Mouse (Mus musculus) CD4-positive helper T cell, adult 2 months (primary cell): ENCODE results near the gene Tmem259.
A peak's percentile ranks its signal among the peaks of the same experiment; 100 is the strongest.

Experiments
- DNase-seq: peaks from one replicate; pipeline ENCODE4 v3.0.0-alpha.2; 2012; ENCODE audit warnings: low read depth, missing footprints, low spot score

Gene Tmem259

GRCm38 (mm10) chr10:79984195-79984816, at the start of gene Tmem259:
Gene Tmem259, minus strand, starts transcription at chr10:79984330.
- DNase-seq, result peak; percentile 95

- peak; percentile 78 for DNase-seq
Measured at GRCm38 (mm10) chr10:80032799-80033480, 48.8 kb upstream of the Tmem259 start.

GRCm38 (mm10) chr10:80030736-80031135, 46.6 kb upstream of the Tmem259 start:
- DNase-seq, result no peak

- DNase-seq, result peak; percentile 26
Measured at GRCm38 (mm10) chr10:80030191-80030590, 46.1 kb upstream of the Tmem259 start.

- DNase-seq, result no peak
Measured at GRCm38 (mm10) chr10:80028521-80028846, 44.4 kb upstream of the Tmem259 start.

GRCm38 (mm10) chr10:80027681-80028520, 43.8 kb upstream of the Tmem259 start:
- DNase-seq, result no peak

GRCm38 (mm10) chr10:80025889-80026288, 41.8 kb upstream of the Tmem259 start:
- peak; percentile 67 for DNase-seq

GRCm38 (mm10) chr10:80025463-80025862, 41.3 kb upstream of the Tmem259 start:
- peak; percentile 21 for DNase-seq

GRCm38 (mm10) chr10:80025044-80025347, 40.9 kb upstream of the Tmem259 start:
- DNase-seq, result no peak

- DNase-seq, result peak; percentile 91
Measured at GRCm38 (mm10) chr10:80024229-80025043, 40.3 kb upstream of the Tmem259 start.

- DNase-seq, result peak; percentile 78
Measured at GRCm38 (mm10) chr10:80023758-80024157, 39.6 kb upstream of the Tmem259 start.

GRCm38 (mm10) chr10:80022806-80023205, 38.7 kb upstream of the Tmem259 start:
- DNase-seq, result no peak

GRCm38 (mm10) chr10:80022164-80022563, 38.0 kb upstream of the Tmem259 start:
- peak; percentile 78 for DNase-seq

GRCm38 (mm10) chr10:80021320-80021641, 37.2 kb upstream of the Tmem259 start:
- no peak for DNase-seq

GRCm38 (mm10) chr10:80020603-80021319, 36.6 kb upstream of the Tmem259 start:
- DNase-seq, result no peak

- DNase-seq, result no peak
Measured at GRCm38 (mm10) chr10:80020191-80020590, 36.1 kb upstream of the Tmem259 start.

GRCm38 (mm10) chr10:80019471-80020131, 35.5 kb upstream of the Tmem259 start:
- DNase-seq, result no peak

GRCm38 (mm10) chr10:80018739-80019297, 34.7 kb upstream of the Tmem259 start:
- DNase-seq, result peak; percentile 84

GRCm38 (mm10) chr10:80017771-80018170, 33.6 kb upstream of the Tmem259 start:
- DNase-seq, result peak; percentile 71

- peak; percentile 94 for DNase-seq
Measured at GRCm38 (mm10) chr10:80017361-80017760, 33.2 kb upstream of the Tmem259 start.
